Mouse (Mus musculus): ENCODE measurements around the gene Rft1. TPM values are rescaled to one million over a fixed set of nuclear protein-coding genes. Genes with fewer than 3 reads are reported as not detected.

The Rft1 gene
- 1 to 10 TPM; 6.8 to 7.9 TPM for total RNA-seq (2021)

DNA sequence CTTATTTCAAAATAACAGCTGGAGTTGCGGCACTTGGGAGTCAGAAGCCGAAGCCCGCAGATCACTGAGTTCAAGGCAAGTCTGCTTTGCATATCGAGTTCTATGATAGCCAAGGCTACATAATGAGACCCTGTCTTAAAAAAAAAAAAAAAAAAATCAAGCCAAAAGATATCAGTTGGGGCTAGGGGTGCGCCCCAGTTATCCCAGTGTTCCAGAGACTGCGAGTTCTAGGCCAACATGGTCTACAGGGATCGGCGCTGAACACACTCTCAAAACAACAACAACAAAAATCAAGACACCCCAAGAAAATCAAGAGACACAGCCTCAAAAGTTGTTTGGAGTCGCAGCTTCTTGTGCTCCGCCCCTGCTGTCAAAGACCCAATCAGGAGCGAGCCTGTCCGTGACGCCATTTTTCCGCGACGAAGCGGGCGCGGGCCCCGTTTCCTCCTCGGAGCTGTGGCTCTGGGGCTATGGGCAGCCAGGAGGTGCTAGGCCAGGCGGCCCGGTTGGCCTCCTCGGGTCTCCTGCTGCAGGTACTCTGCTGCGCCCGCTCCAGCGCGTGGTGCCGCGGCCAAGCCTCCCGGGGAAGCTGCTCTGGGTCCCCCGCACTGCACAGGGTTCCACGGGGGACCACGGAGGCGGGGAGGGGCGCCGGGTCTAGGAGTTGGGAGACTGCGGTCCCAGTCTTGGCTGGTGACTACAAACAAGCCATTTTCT, at the start of gene Rft1:
Gene Rft1 (plus strand): TSS at position 418 of the 717 bp plus-strand sequence.
- intact Hi-C loops (cut with DNase I), result loop anchor here (2.0 kb wide), 1 partner anchor 27 kb away; the partner anchor contains the start of gene Prkcd

DNA sequence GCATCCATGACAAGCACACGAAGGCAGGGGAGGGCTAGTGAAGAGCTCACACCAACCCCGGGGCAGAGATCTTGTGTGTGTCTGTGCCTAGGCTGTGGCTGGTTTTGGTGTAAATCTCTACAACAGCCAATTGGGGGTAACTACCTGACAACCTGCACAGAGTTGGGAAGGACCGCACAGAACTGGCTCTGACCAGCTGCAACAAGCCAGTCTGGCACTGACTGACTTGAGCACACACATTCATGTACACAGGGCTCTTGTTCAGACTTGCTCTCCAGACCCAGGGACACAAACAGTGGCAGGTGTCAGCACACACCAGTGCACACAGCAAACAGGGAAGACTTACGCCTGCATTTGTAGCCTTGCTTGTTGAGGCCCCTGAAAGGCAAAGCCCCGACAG, 47.3 kb upstream of the Rft1 start:
- DNase-seq (ENCODE audit: low spot score), result no peak
- intact Hi-C loops (cut with DNase I), result no loop called here

More for the DNA sequence above, at the start of gene Rft1:
- peak; percentile 95 for DNase-seq (ENCODE audit: low spot score)

DNA sequence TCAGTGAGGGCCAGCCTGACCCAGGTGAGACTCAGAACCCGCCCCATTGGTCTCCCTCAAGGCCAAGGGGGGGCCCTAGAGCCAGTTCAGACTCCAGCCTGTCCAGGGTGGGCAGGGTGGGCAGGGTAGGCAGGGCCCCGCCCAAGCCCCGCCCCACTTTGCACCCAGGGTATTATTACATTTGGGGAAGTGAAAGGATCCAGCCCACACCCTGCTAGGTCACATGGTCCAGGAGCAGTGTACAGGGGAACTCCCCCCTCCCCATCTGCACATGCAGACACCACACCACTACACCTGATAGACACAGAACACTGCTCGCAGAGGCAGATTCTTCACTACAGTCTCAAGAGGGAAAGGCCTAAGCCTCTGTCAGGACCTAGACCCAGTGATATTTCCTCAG, 46.5 kb upstream of the Rft1 start:
- no peak for DNase-seq (ENCODE audit: low spot score)
- intact Hi-C loops (cut with DNase I), result no loop called here

DNA sequence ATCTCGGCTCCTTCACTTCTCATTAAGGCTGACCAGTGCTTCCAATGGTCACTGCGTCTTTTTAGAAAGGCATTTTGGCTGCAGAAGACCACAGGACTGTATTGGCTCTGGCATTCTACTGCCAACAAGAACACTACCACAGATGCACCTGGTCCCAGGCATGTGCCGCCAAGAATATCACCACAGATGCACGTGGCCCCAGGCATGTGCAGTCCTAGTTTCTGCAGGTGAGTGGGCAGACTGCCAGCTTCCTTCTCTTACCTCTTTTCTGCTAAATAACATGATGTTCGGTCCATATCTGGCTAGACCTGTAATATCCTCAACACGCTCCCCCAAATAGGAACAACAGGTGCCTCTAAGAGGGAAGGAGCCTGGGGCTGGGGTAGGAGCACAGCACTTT, 46.0 kb upstream of the Rft1 start:
- no peak for DNase-seq (ENCODE audit: low spot score)
- intact Hi-C loops (cut with DNase I), result no loop called here

DNA sequence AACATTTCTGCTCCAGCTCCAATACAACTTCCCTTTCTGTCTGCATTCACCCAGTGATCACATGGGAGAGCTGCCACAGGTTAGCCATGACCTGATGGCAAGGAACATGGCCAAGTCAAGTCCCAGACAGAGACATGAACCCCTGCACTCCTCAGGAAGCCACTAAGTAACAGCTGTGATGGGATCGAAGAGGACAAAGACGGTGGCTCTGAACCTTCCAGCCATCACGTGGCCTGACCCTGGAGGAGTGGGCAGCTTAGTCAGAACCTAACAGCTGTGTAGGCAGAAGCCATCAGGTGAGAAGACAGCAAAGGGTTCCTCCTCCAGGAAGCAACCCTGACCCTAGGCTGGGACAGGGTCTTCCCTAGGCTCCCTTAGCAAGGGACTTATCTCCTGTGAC, 44.7 kb upstream of the Rft1 start:
- no peak for DNase-seq (ENCODE audit: low spot score)

DNA sequence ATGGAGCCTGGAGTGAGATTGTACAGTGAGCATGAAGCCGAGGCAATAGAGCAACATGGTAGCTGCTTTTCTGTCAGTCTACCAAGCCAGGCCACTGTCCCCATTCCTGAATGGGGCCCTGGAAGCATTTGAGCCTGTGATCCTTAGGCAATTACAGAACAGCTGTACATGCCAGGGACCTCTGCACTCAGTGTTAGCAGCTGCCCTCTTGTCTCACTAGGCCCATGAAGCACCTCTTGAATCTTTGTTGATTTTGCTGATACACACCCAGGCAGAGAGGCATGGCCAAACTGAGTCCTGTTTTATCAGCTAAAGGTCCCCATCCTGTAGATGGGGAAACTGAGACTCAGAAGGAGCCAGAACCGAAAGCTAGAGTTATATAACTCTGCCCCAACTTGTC, 43.9 kb upstream of the Rft1 start:
- intact Hi-C loops (cut with DNase I), result no loop called here
- no peak for DNase-seq (ENCODE audit: low spot score)

More for the DNA sequence above, 44.7 kb upstream of the Rft1 start:
- intact Hi-C loops (cut with DNase I), result no loop called here

DNA sequence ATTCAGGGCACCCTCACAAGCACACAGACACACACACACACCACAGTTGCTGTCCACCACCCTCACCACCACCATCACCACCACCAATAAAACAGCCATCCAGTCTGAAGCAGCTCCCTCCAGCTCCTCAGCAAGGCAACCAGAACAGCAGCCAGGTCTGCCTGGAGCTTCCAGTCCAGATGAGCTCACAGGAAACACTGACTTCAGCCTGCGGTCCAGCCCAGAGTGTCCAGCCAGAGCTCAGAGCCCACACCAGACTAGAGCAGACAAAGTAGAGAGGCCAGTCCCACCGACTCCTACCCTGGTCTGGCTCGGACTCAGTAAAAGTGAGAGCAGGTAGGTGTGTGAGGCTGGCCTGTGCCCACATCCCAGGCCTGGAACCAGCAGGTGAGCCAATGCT, 43.2 kb upstream of the Rft1 start:
- peak; percentile 31 for DNase-seq (ENCODE audit: low spot score)

DNA sequence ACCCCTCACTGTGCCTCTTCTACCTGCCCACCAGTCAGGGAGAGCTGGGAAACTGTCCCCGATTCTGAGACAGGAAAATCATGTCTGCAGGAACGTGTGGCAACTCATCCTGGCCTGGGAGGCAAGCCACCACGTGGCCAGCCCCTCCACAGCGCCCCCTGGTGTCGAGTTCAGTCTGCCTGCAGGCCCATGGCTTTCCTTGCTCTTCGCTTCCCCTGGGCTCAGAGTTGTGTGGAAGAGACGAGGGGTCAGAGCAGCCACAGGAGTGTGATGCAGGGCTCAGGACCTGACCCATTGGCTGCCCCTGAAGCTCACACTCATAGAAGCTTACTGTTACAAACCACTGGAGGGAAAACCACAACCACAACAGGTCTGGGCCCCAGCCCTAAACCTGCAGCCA, 41.6 kb upstream of the Rft1 start:
- intact Hi-C loops (cut with DNase I), result loop anchor here (2.0 kb wide), 1 partner anchor 18 kb away; no protein-coding TSS in a partner anchor
- DNase-seq (ENCODE audit: low spot score), result peak; percentile 48

More for the DNA sequence above, 43.2 kb upstream of the Rft1 start:
- intact Hi-C loops (cut with DNase I), result no loop called here

DNA sequence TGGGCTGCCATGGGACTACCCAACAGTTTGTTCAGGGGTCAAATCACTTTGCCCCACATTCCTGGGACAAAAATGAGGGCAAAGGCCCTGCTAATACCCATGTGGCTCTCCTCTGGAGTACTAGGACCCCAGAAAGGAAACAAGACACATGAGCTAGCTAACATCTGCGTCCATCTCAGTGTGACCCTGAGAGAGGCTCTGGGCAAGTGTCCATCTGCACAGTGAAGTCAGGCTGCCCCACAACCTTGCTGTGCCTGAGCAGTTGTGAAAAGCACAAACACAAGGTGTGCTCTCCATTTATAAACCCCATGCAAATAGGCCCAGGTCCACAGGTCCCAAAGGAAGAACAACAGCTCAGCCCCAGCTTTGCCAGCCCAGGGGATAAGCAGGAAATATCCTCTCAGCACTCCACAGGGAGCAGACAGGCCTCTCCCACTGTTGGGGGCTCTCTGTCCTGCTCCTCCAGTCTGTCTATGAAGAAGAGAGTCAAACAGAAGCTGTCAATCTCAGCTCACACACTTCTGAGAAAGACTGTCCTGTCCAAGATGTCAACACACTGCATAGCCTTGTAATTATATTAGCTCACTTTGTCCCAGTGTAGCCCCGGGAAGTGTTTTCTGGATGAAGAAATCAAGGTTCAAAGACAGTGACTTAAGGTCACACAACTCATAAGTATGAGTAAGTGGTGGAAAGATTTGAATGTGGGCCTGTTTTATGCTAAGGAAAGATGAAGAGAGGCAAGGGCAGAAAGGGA, 41.0 kb upstream of the Rft1 start:
- DNase-seq (ENCODE audit: low spot score), result no peak
- intact Hi-C loops (cut with DNase I), result loop anchor here (2.0 kb wide), 1 partner anchor 18 kb away; no protein-coding TSS in a partner anchor

DNA sequence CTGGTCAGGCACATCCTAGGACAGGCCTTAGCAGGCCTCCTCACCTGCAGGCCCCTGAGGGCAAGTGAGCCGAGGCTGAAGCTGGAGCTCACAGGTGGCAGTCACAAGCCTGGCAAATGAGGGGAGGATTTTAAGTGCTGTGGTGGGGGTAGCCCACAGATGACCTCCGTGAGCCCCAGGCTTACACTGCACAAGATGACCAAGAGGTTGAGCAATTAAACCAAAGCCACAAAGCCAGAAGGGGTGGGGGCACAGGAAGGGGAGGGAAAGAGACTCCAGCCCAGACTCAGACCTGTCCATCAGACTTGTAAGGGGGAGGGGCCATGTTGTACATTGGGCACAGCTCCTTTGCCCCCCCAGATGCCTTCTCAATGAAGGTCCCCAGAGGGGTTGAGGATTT, 37.4 kb upstream of the Rft1 start:
- no peak for DNase-seq (ENCODE audit: low spot score)
- intact Hi-C loops (cut with DNase I), result no loop called here

DNA sequence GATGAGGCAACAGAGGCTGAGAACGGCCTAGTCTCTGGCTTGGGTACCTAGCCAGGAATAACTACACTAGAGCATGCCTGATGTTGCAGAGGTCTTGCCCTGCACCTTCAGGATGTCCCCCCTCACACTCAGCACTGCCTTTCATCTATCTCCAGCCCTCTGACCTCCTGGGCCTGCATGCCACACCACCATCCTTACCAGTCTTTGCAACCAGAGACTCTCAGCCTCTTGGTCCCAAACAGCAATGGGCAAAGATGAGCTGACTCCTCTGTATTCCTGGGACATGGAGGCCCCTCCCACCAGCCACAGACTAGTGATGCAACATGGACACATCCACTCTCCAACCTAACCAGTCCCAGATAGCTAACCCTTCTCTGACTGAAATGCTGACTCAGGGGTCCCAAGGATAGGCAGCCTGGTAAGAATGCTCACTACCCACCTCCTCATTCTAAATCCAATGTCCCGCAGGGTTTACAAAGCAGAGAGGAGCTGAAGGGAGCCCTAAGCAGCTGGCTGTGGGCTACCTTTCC, 35.3 kb upstream of the Rft1 start:
- intact Hi-C loops (cut with DNase I), result no loop called here
- DNase-seq (ENCODE audit: low spot score), result no peak

DNA sequence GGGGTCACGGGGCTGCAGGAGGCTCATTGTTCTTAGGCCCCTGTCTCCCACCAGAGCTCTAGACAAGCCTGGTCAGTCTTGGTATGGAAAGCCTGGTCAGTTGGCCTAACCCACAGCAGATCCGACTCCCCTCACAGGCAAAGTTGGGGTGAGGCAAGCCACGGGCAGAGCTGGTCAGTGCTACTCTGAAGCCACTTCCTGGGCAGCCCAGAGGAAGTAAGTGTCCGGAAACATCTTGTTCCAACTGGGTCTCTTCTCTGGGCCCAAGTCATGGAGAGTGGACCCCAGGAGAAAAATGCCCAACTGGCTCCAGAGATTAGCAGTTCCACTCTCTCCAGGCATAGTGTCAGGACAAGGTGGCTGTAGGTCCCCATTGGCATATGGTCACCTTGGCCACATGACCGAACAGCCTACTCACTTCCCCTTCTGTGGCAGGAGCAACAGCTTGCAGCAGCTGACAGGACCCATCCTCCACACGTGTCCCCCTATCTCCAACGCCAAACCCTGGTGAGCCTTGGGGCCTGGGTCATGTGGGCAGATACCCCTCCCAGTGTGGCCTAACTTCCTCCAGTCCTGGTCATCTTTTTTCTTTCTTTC, 34.1 kb upstream of the Rft1 start:
- intact Hi-C loops (cut with DNase I), result no loop called here
- DNase-seq (ENCODE audit: low spot score), result no peak

DNA sequence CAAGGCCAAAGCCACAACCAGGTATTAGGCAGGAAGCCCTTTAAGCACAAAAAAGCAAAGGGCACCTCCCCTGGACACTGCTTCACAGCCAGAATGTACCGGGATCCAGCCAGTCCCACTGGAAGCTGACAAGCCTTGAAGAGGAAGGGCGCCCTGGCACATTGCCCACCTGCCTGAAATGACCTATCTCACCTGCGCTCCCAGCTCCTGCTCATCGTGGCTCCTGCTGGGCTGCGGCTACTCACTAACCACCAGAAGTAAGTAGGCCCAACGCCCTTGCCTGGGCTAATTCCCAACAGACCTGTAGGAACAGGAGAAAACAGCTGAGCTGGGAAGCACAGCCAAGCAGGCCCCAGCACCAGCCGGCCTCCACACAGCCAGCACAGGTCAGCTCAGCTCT, 32.0 kb upstream of the Rft1 start:
- intact Hi-C loops (cut with DNase I), result no loop called here
- no peak for DNase-seq (ENCODE audit: low spot score)

DNA sequence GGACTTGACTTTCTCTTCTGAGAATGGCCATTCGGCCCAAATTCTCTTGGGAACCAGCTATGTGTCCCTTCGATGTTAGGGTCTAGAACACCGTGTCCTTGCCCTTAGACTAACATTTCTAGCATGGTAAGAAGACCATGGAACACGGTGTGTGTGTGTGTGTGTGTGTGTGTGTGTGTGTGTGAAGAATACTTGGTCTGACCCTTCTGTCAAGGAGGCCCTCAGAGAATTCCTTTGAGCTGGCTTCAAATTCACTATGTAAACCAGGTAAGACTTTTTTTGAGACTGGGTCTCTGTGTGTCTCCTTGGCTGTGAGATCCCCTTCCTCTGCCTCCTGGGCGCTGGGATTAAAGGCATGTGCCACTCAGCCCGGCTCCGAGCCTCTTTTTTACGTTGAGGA, 31.6 kb upstream of the Rft1 start:
- intact Hi-C loops (cut with DNase I), result no loop called here
- no peak for DNase-seq (ENCODE audit: low spot score)

DNA sequence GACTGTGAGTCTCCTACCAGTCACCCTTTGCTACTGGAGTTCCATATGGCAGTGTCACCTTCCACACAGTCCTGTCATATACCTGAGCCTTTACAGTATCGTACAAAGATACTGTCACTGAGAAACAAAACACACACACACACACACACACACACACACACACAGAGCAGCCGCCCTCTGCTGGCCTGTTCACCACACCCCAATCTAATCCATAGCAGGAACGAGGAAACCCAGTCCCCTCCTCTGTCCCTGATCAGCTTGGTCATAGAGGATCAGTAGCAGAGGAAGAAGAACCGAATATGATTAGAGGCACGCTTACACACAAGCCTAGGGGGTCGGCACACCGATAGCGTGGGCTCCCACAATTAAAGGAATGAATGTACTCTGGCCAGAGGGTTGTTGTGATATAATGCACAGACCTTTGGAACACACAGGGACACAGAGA, 29.9 kb upstream of the Rft1 start:
- DNase-seq (ENCODE audit: low spot score), result no peak

DNA sequence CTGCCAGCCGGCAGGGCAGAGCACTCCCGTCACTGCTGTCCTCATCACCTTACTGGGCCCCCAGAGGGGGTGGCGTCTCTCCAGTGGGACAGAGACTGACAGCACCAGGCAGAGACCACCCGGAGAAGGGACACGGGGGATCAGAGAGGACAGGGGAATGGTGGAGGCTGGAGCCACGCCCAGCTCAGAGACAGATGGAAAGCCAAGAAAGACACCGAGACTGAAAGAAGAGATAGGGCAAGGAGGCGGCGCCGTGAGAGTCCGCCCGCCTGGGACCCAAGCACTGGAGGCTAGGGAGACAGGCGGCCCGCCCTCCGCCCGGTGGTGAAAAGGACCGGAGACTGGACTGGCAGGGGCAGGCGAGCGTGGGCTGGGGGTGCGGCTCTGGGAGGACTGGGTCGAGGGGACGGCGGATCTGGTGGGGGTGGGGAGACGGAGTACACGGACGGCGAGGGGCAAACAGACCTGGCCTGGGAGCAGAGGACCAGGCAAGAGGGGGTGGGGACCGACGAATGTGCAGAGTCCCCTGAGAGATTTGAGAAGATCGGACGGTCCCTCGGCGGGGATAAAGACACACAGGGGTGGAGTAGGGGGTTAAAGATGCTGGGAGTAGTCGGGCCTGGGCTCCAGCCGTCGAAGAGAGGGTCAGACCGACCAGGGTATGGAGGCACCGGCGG, 28.9 kb upstream of the Rft1 start:
- DNase-seq (ENCODE audit: low spot score), result peak; percentile 33
- intact Hi-C loops (cut with DNase I), result loop anchor here (5.0 kb wide), 1 partner anchor 33 kb away; no protein-coding TSS in a partner anchor

More for the DNA sequence above, 29.9 kb upstream of the Rft1 start:
- intact Hi-C loops (cut with DNase I), result no loop called here

DNA sequence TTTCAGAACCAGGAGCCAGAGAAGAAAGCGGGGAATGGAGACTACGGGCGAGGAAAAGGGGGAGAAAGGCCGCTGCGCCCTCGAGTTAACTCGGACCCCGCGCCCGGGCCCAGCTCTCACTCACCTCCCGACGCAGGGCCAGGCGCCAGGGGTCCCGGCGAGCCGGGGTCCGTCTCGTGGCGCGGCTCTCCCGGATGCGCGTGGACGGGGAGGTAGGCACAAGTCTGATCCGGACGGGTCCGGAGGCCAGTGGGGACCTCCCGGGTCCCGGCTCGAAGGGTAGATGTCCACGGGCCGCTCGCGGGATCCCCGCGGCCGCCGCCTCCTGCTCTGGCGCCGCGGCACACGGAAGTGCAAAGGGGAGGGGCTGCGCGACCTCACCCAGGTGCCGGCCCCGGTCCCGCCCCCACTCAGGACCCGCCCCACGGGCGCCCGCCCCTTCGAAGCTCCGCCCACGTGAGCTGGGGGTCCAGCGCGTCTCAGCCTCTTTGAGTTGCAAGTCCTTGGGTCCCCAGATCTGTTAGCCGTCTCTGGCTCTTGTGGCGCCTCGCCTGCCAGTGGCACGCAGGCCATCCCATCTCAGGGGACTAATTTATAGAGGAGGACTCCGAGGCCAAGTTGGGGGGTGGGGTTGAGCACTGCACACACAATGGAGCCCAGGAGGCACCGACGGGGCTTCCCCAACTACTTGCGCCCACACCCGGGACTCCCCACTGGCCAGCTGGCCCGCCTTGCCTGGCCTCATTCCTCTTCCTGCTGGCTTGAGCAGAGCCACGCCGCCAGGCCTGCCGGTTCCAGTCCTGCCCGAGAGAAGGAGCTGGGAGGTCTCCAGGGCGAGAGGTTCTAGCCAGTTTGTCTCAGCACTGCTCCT, 28.1 kb upstream of the Rft1 start, which contains the start of gene Prkcd:
Gene Prkcd (minus strand): TSS at position 355 of the 871 bp plus-strand sequence.
- intact Hi-C loops (cut with DNase I), result loop anchor here (2.0 to 5.0 kb wide), 2 partner anchors 27 to 34 kb away; no protein-coding TSS in a partner anchor
- peak; percentile 79 for DNase-seq (ENCODE audit: low spot score)
